ENCODE assay signal across 30 mouse cellular contexts in the genomic region with DNA sequence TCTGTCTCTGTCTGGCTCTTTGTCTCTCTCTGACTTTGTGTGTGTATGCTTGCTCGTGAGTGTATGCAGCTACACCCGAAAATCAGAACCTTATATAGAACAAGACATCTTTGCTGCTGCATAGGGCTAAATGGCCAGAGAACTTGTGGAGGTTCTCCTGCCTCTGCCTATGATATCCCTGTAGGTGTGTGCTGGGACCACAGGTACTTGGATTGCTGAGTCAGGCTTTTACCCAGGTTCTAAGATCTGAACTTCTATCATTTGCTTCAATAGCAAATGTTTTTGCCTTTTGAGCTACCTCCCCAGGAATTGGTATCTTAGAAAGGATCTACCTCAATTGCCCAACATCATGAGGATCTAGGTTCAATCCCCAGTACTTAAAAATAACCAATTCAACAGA.
"Had no signal": no experiment of that assay in that cellular context is flagged by ENCODE, and none has a peak within 500 bp of the region (broad histone marks: within the 10 kb centered on the region; RNA-seq: fewer than 3 reads in every experiment).

No protein-coding gene starts in this region.

- H3K4me3 ChIP-seq: left cerebral cortex, adult 2 months; limb, embryonic 10.5 days; limb, embryonic 12.5 days; limb, embryonic 13.5 days; limb, embryonic 15.5 days; liver, embryonic 12.5 days; liver, embryonic 13.5 days; liver, embryonic 15.5 days; lung, embryonic 15.5 days; megakaryocyte, embryonic 14.5 days; midbrain, embryonic 10.5 days; midbrain, embryonic 12.5 days; midbrain, embryonic 13.5 days; midbrain, embryonic 15.5 days; myocyte had no signal

- DNase-seq: left cerebral cortex, postnatal 4 days; liver; liver, embryonic 13.5 days; liver, postnatal 0 days; lung, adult 18-20 months; lung, adult 2 months; lung, postnatal 10 days; lung, postnatal 14 days; lung, postnatal 36 days; lung, postnatal 4 days had no signal

- H3K27ac ChIP-seq: left cerebral cortex, adult 2 months; limb, embryonic 10.5 days; limb, embryonic 12.5 days; limb, embryonic 13.5 days; limb, embryonic 15.5 days; liver, embryonic 12.5 days; liver, embryonic 13.5 days; liver, embryonic 14.5 days; liver, embryonic 15.5 days; lung, embryonic 15.5 days; macrophage; midbrain, embryonic 10.5 days; midbrain, embryonic 12.5 days; midbrain, embryonic 13.5 days; midbrain, embryonic 15.5 days had no signal

- H3K4me2 ChIP-seq: limb, embryonic 12.5 days; limb, embryonic 13.5 days; limb, embryonic 15.5 days; liver, embryonic 11.5 days; liver, embryonic 12.5 days; liver, embryonic 13.5 days; liver, embryonic 15.5 days; lung, embryonic 14.5 days; lung, embryonic 15.5 days; midbrain, embryonic 12.5 days; midbrain, embryonic 13.5 days; midbrain, embryonic 15.5 days had no signal

- H3K9ac ChIP-seq: limb, embryonic 12.5 days; limb, embryonic 13.5 days; limb, embryonic 15.5 days; liver, embryonic 12.5 days; liver, embryonic 13.5 days; liver, embryonic 14.5 days; liver, embryonic 15.5 days; liver, postnatal 0 days; lung, embryonic 14.5 days; lung, embryonic 15.5 days; midbrain, embryonic 12.5 days; midbrain, embryonic 13.5 days; midbrain, embryonic 15.5 days had no signal

- H3K27me3 ChIP-seq: limb, embryonic 12.5 days; limb, embryonic 13.5 days; limb, embryonic 15.5 days; liver, embryonic 12.5 days; liver, embryonic 13.5 days; liver, embryonic 15.5 days; lung, embryonic 15.5 days; megakaryocyte, embryonic 14.5 days; midbrain, embryonic 12.5 days; midbrain, embryonic 13.5 days; midbrain, embryonic 15.5 days had no signal

- H3K36me3 ChIP-seq: limb, embryonic 10.5 days; limb, embryonic 12.5 days; limb, embryonic 13.5 days; limb, embryonic 15.5 days; liver, embryonic 12.5 days; liver, embryonic 13.5 days; liver, embryonic 15.5 days; lung, embryonic 15.5 days; midbrain, embryonic 10.5 days; midbrain, embryonic 12.5 days; midbrain, embryonic 13.5 days; midbrain, embryonic 15.5 days had no signal

- ATAC-seq: liver, embryonic 12.5 days; liver, postnatal 0 days; lung, postnatal 0 days; midbrain, embryonic 13.5 days; midbrain, embryonic 15.5 days; midbrain, embryonic 16.5 days had no signal

- H3K9me3 ChIP-seq: limb, embryonic 10.5 days; limb, embryonic 12.5 days; limb, embryonic 13.5 days; limb, embryonic 15.5 days; liver, embryonic 12.5 days; liver, embryonic 13.5 days; liver, embryonic 15.5 days; lung, embryonic 15.5 days; megakaryocyte, embryonic 14.5 days; midbrain, embryonic 10.5 days; midbrain, embryonic 12.5 days; midbrain, embryonic 13.5 days; midbrain, embryonic 15.5 days had no signal

- H3K4me1 ChIP-seq: limb, embryonic 10.5 days; limb, embryonic 12.5 days; liver, embryonic 12.5 days; liver, embryonic 13.5 days; liver, embryonic 15.5 days; megakaryocyte, embryonic 14.5 days; midbrain, embryonic 10.5 days; midbrain, embryonic 12.5 days; midbrain, embryonic 15.5 days had no signal
